In genomic region chr10:76964436-76964835, GRCm38 (mm10) we compare ENCODE assay signal across 9 mouse cellular contexts. TPM values are rescaled to one million over a fixed set of nuclear protein-coding genes. Genes with fewer than 3 reads are reported as not detected.
DNase-seq lines count a peak whose midpoint lies in the region; ATAC-seq and TF ChIP-seq lines count a peak whose summit lies in the region.
"Had no signal": no experiment of that assay in that cellular context is flagged by ENCODE, and none has a peak within 500 bp of the region (broad histone marks: within the 10 kb centered on the region; RNA-seq: fewer than 3 reads in every experiment).

No protein-coding gene starts in this region.

- H3K79me2 ChIP-seq in myocyte (ENCODE audit: control insufficient read depth, insufficient read depth) = no peaks in the 10 kb centered on the region

- no peaks in the 10 kb centered on the region for H3K9me3 ChIP-seq in forebrain, embryonic 14.5 days (replicated peaks; ENCODE audit: control insufficient read depth, low read length)
- H3K9me3 ChIP-seq in kidney, embryonic 16.5 days (ENCODE audit: low read length) = no peaks in the 10 kb centered on the region
- H3K9me3 ChIP-seq: hindbrain, embryonic 15.5 days had no signal

- no peak for ATAC-seq in forebrain, embryonic 14.5 days
- no peak for ATAC-seq in kidney, embryonic 16.5 days (ENCODE audit: low FRiP score, low TSS enrichment)
- ATAC-seq in inflammation-experienced regulatory T-cells, adult 6 months = no peak

- WGBS in forebrain, embryonic 14.5 days = 14% methylated on average over 6 of the region's 6 CpGs
- 3% methylated on average over 6 of the region's 6 CpGs for WGBS in kidney, embryonic 16.5 days

- H3ac ChIP-seq in myocyte (ENCODE audit: control insufficient read depth, insufficient read length) = no peak overlapping the region

- no peak overlapping the region for H3K4me3 ChIP-seq in forebrain, embryonic 14.5 days (ENCODE audit: low read depth, low read length)
- no peak overlapping the region for H3K4me3 ChIP-seq in kidney, embryonic 16.5 days (ENCODE audit: low read length)
- no peak overlapping the region for H3K4me3 ChIP-seq in myocyte
- H3K4me3 ChIP-seq: hindbrain, embryonic 15.5 days had no signal

- no peak overlapping the region for H3K9ac ChIP-seq in forebrain, embryonic 14.5 days (ENCODE audit: low read length)
- 0 out of 2 replicates have a peak overlapping the region, but pooled peaks have one; percentile 8 for H3K9ac ChIP-seq in kidney, embryonic 16.5 days (replicated peaks; ENCODE audit: low read length)
- H3K9ac ChIP-seq: hindbrain, embryonic 15.5 days had no signal

- H3K4me1 ChIP-seq in forebrain, embryonic 14.5 days (ENCODE audit: control insufficient read depth, insufficient read depth, low read length) = peaks cover 13% of the 10 kb centered on the region
- peaks cover 31% of the 10 kb centered on the region for H3K4me1 ChIP-seq in kidney, embryonic 16.5 days (ENCODE audit: insufficient read depth, low read length)

- H3K27me3 ChIP-seq in forebrain, embryonic 14.5 days (replicated peaks; ENCODE audit: control insufficient read depth, insufficient read depth, low read length) = no peaks in the 10 kb centered on the region
- H3K27me3 ChIP-seq in kidney, embryonic 16.5 days (ENCODE audit: insufficient read depth, low read length) = no peaks in the 10 kb centered on the region
- H3K27me3 ChIP-seq in myocyte (ENCODE audit: control insufficient read depth, insufficient read depth, insufficient read length) = no peaks in the 10 kb centered on the region
- H3K27me3 ChIP-seq: hindbrain, embryonic 15.5 days had no signal

- peak; percentile 23 to 48 for DNase-seq in adrenal gland, adult (ENCODE audit: inconsistent age in 2 of 2, low spot score in 1 of 2)
- DNase-seq in adrenal gland, adult 8-10 months = no peak
- peak; percentile 62 for DNase-seq in forebrain, embryonic 14.5 days (ENCODE audit: low spot score)
- DNase-seq in right cerebral cortex, postnatal 36 days (ENCODE audit: low spot score in 2 of 2) = no peak
- no peak for DNase-seq in frontal cortex, adult 2 months (ENCODE audit: extremely low spot score in 1 of 2, low spot score in 1 of 2)

- no peak for TF ChIP-seq POLR2A in myocyte (IDR thresholded peaks at IDR 0.05; ENCODE audit: insufficient read length, low read depth)

- H3K36me3 ChIP-seq in forebrain, embryonic 14.5 days (ENCODE audit: control insufficient read depth, insufficient read depth, low read length) = 0 out of 2 replicates have a peak, but pooled peaks cover 1% of the 10 kb centered on the region
- H3K36me3 ChIP-seq in kidney, embryonic 16.5 days (ENCODE audit: insufficient read depth, low read length) = no peaks in the 10 kb centered on the region
- no peaks in the 10 kb centered on the region for H3K36me3 ChIP-seq in myocyte (ENCODE audit: control insufficient read depth, insufficient read depth)
- H3K36me3 ChIP-seq: hindbrain, embryonic 15.5 days had no signal

- H3K4me2 ChIP-seq in forebrain, embryonic 14.5 days (ENCODE audit: low read length) = no peak overlapping the region; the same call in 1 of the 2 replicates
- peak overlapping the region; percentile 20 for H3K4me2 ChIP-seq in kidney, embryonic 16.5 days (replicated peaks; ENCODE audit: low read depth, low read length)
- no peak overlapping the region for H3K4me2 ChIP-seq in myocyte (ENCODE audit: low read depth)
- H3K4me2 ChIP-seq: hindbrain, embryonic 15.5 days had no signal

- H3K27ac ChIP-seq in forebrain, embryonic 14.5 days (ENCODE audit: low read depth, low read length) = peak overlapping the region; percentile 52; the same call in 1 of the 2 replicates
- peak overlapping the region; percentile 76 for H3K27ac ChIP-seq in kidney, embryonic 16.5 days (ENCODE audit: low read length)
- H3K27ac ChIP-seq: hindbrain, embryonic 15.5 days had no signal

TF ChIP-seq in myocyte, 11 proteins besides CTCF, POLR2A, EP300 and RAD21:
- TF ChIP-seq MYOD1 (IDR thresholded peaks at IDR 0.05; ENCODE audit: control insufficient read depth in 1 of 3, insufficient read length in 2 of 3, low read depth in 2 of 3) (peak in 2 of 3 experiments; percentile 25 to 49), SRF (IDR thresholded peaks at IDR 0.05; ENCODE audit: control insufficient read depth, insufficient read length, low read depth) (no peak), MYOG (IDR thresholded peaks at IDR 0.05; ENCODE audit: control insufficient read depth in 1 of 3, insufficient read depth in 1 of 3, insufficient read length in 2 of 3, low read depth in 2 of 3) (peak in 1 of 3 experiments; percentile 42)

RNA-seq across cellular contexts. Expression of gene Pcbp3, which starts 2.7 kb away (rescaled TPM):
- 10 to 100 TPM; 31.7 to 46.9 (median 35.9) TPM for total RNA-seq in adrenal gland, adult 8-10 months (2022)
- 30.5 and 39.0 TPM in 2 replicates for polyA plus RNA-seq in forebrain, embryonic 14.5 days (2014; fragmentation: Nextera tagmentation; extraction: Ambion mirVana)
- 53.2 and 54.4 TPM in 2 replicates for polyA plus RNA-seq in kidney, embryonic 16.5 days (2015; fragmentation: Nextera tagmentation; extraction: Ambion mirVana)
- 10.0 TPM for polyA plus RNA-seq in myocyte (2012; fragmentation: generic; extraction: Trizol)
- polyA plus RNA-seq in inflammation-experienced regulatory T-cells, adult 6 months (2017; shearing (Covaris generic)) = 1 to 10 TPM; 4.5 to 8.6 (median 6.0) TPM
- 250 and 267 TPM in 2 replicates for polyA plus RNA-seq in frontal cortex, adult 2 months (2012; rRNA removed)

Comparison
In these comparisons a context has a peak if more than half of its experiments do, and no peak if none do; other contexts are left out.
1. DNase-seq: peak in adrenal gland, adult (2 of 2) and forebrain, embryonic 14.5 days (single experiment); none in adrenal gland, adult 8-10 months (single experiment), right cerebral cortex, postnatal 36 days (0 of 2) and frontal cortex, adult 2 months (0 of 2).